Mouse (Mus musculus) G1E (cell line): Measurements from ENCODE around the gene Ush1c.

Experiments used
- CTCF ChIP-seq: IDR thresholded peaks from 2 replicates; pipeline ENCODE4 v1.5.1; 2012; ENCODE audit warnings: low read depth, low read length, inconsistent platforms, mixed read lengths
- POLR2AphosphoS5 ChIP-seq: IDR thresholded peaks from 2 replicates; pipeline ENCODE4 v1.6.1; 2012; ENCODE audit warnings: low read depth, low read length, inconsistent platforms; ENCODE audit not compliant: insufficient replicate concordance
- TAL1 ChIP-seq: conservative IDR thresholded peaks from 2 replicates; pipeline ENCODE4 v1.6.1; 2012; ENCODE audit warnings: low read depth, low read length, inconsistent platforms, mixed read lengths

DNA sequence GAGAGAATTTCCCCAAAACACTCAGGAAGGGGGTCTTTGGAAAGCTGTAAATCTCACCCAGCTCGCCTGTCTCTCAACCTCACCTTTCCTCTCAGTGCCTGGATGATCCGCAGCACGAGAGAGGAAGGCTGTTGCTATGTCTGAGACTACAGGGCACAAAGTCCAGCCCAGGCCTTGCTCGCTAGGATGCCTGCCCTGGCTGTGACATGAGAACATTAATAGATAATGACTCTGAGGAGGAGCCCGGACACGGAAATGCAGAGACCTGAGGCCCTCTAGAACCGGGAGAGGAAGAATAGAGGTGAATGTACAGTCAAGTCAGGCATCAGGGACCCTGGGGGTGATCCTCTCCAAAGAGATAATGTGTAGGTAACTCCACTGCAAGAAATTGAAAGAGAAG is 1.1 kb downstream of the Ush1c start:
- TF ChIP-seq POLR2AphosphoS5 (no peak), CTCF (no peak), TAL1 (no peak)
